Mouse (Mus musculus) embryonic facial prominence, embryonic 10.5 days (tissue): Measurements from ENCODE around the gene Smg7. TPM values are rescaled to one million over a fixed set of nuclear protein-coding genes. Genes with fewer than 3 reads are reported as not detected.

ENCODE experiments used
- DNase-seq: peaks from one replicate; pipeline ENCODE4 v3.0.0-alpha.2; 2017; ENCODE audit warnings: low spot score
- H3K27ac ChIP-seq: fragments of 300-500 bp; sonication (generic); replicated peaks from 2 replicates; pipeline ENCODE4 v1.5.1; 2016; ENCODE audit warnings: mild to moderate bottlenecking
- H3K27me3 ChIP-seq: fragments of 300-500 bp; sonication (generic); replicated peaks from 2 replicates; pipeline ENCODE4 v1.6.1; 2016; ENCODE audit warnings: low read depth, mild to moderate bottlenecking; ENCODE audit not compliant: poor library complexity, severe bottlenecking
- H3K36me3 ChIP-seq: fragments of 300-500 bp; sonication (generic); replicated peaks from 2 replicates; pipeline ENCODE4 v1.6.1; 2016; ENCODE audit warnings: mild to moderate bottlenecking, moderate library complexity
- H3K4me1 ChIP-seq: fragments of 300-500 bp; sonication (generic); 2 replicates; pipeline ENCODE4 v1.6.1; 2016
- H3K4me3 ChIP-seq: fragments of 300-500 bp; sonication (generic); 2 replicates; pipeline ENCODE4 v1.5.1; 2016; ENCODE audit warnings: mild to moderate bottlenecking, moderate library complexity
- H3K9me3 ChIP-seq: fragments of 300-500 bp; sonication (generic); 2 replicates; pipeline ENCODE4 v1.6.1; 2016; ENCODE audit warnings: mild to moderate bottlenecking
- WGBS: fragments of 180-500 bp; shearing (Covaris S2); methylation state at CpG from one replicate; pipeline ENCODE4 v1.1.7; 2016; 5-methylcytosine and 5-hydroxymethylcytosine counted together
- polyA plus RNA-seq: library from polyadenylated mRNA; unstranded; fragments of >200 nt; fragmentation: Nextera tagmentation; extraction: Ambion mirVana; gene quantifications from 2 replicates; pipeline ENCODE4 v1.2.1, GENCODE M21; 2016

The Smg7 gene
- polyA plus RNA-seq, 1 experiment from 2014 or later = 40.3 TPM

GRCm38 (mm10) chr1:152795688-152796255 is 106.7 kb downstream of the Smg7 start:
- Histone ChIP-seq H3K27me3 (no peaks in the 10 kb centered on the region), H3K27ac (no peak overlapping the region), H3K4me1 (peaks cover 40% of the 10 kb centered on the region), H3K36me3 (no peaks in the 10 kb centered on the region), H3K4me3 (no peak overlapping the region), H3K9me3 (no peaks in the 10 kb centered on the region)
- no peak for DNase-seq
- WGBS = 70% methylated on average over 8 of the region's 8 CpGs

- Histone ChIP-seq H3K9me3 (no peaks in the 10 kb centered on the region), H3K4me3 (no peak overlapping the region), H3K27me3 (no peaks in the 10 kb centered on the region), H3K36me3 (no peaks in the 10 kb centered on the region), H3K27ac (peak overlapping the region; percentile 57), H3K4me1 (peaks cover 34% of the 10 kb centered on the region)
- DNase-seq = peak; percentile 31
- 36% methylated on average over 6 of the region's 6 CpGs for WGBS
These were observed 108.8 kb downstream of the Smg7 start for GRCm38 (mm10) chr1:152793495-152794130.

GRCm38 (mm10) chr1:152792736-152793494 is 109.5 kb downstream of the Smg7 start:
- H3K4me3 ChIP-seq = 0 out of 2 replicates have a peak overlapping the region, but pooled peaks have one; percentile 9
- no peaks in the 10 kb centered on the region for H3K27me3 ChIP-seq
- 18% methylated on average over 12 of the region's 12 CpGs for WGBS
- H3K27ac ChIP-seq = peak overlapping the region; percentile 57
- peaks cover 41% of the 10 kb centered on the region for H3K4me1 ChIP-seq
- peak; percentile 52 for DNase-seq
- H3K9me3 ChIP-seq = no peaks in the 10 kb centered on the region
- H3K36me3 ChIP-seq = no peaks in the 10 kb centered on the region

- H3K27ac ChIP-seq = peak overlapping the region; percentile 58; the same call in 1 of the 2 replicates
- no peaks in the 10 kb centered on the region for H3K9me3 ChIP-seq
- no peaks in the 10 kb centered on the region for H3K36me3 ChIP-seq
- H3K4me3 ChIP-seq = no peak overlapping the region
- H3K27me3 ChIP-seq = no peaks in the 10 kb centered on the region
- DNase-seq = peak; percentile 32
- peaks cover 46% of the 10 kb centered on the region for H3K4me1 ChIP-seq
- 27% methylated on average over 4 of the region's 4 CpGs for WGBS
These were observed 111.2 kb downstream of the Smg7 start for GRCm38 (mm10) chr1:152791269-152791668.

- Histone ChIP-seq H3K9me3 (no peaks in the 10 kb centered on the region), H3K4me3 (no peak overlapping the region), H3K4me1 (peaks cover 46% of the 10 kb centered on the region), H3K27me3 (no peaks in the 10 kb centered on the region), H3K36me3 (no peaks in the 10 kb centered on the region), H3K27ac (0 out of 2 replicates have a peak overlapping the region, but pooled peaks have one; percentile 58)
- WGBS = 24% methylated on average over 6 of the region's 6 CpGs
- DNase-seq = no peak
These were observed 111.6 kb downstream of the Smg7 start for GRCm38 (mm10) chr1:152790821-152791220.

GRCm38 (mm10) chr1:152790254-152790653 is 112.2 kb downstream of the Smg7 start:
- no peak overlapping the region for H3K4me3 ChIP-seq
- no peaks in the 10 kb centered on the region for H3K9me3 ChIP-seq
- H3K4me1 ChIP-seq = peaks cover 46% of the 10 kb centered on the region
- WGBS = 27% methylated on average over 12 of the region's 12 CpGs
- DNase-seq = peak; percentile 43
- no peaks in the 10 kb centered on the region for H3K27me3 ChIP-seq
- no peaks in the 10 kb centered on the region for H3K36me3 ChIP-seq
- H3K27ac ChIP-seq = no peak overlapping the region

GRCm38 (mm10) chr1:152788121-152788660 is 114.3 kb downstream of the Smg7 start:
- WGBS = 18% methylated on average over 4 of the region's 4 CpGs
- Histone ChIP-seq H3K4me1 (peaks cover 37% of the 10 kb centered on the region), H3K27ac (peak overlapping the region; percentile 27), H3K27me3 (no peaks in the 10 kb centered on the region), H3K4me3 (no peak overlapping the region), H3K36me3 (no peaks in the 10 kb centered on the region), H3K9me3 (no peaks in the 10 kb centered on the region)
- DNase-seq = peak; percentile 25

Other genes with a start within 250 kb of the Smg7 start
- not detected in 2 replicates for gene Apobec4, start 152.1 kb downstream of the Smg7 start, polyA plus RNA-seq
- 28.0 and 30.8 TPM in 2 replicates for gene Rgl1, start 136.3 kb downstream of the Smg7 start, polyA plus RNA-seq
- gene Arpc5, start 136.1 kb downstream of the Smg7 start, polyA plus RNA-seq = 198 and 199 TPM in 2 replicates
- gene Ncf2, start 102.5 kb downstream of the Smg7 start, polyA plus RNA-seq = 2.2 and 2.6 TPM in 2 replicates
- 4.7 and 6.2 TPM in 2 replicates for gene Nmnat2, start 52.3 kb upstream of the Smg7 start, polyA plus RNA-seq